Mouse (Mus musculus): Measurements from ENCODE around the gene Nav2.

GRCm38 (mm10) chr7:48877786-48878390 lies 30.6 kb upstream of the Nav2 start:
- TF ChIP-seq CTCF (IDR thresholded peaks at IDR 0.05; ENCODE audit: extremely low read depth, insufficient read depth, low read length) (no peak), POLR2A (IDR thresholded peaks at IDR 0.05; ENCODE audit: extremely low read depth, insufficient read depth, low read length) (no peak)

Measured in cortical plate, adult 2 months (tissue).